Mouse (Mus musculus) T-helper 1 cell (primary cell): ENCODE measurements at regions not wholly inside any gene's neighbourhood (a gene's known extent, or its start where the extent isn't known, plus 50 kb on each side); places are given as distances from the start of the nearest gene placed in this dataset.

Experiments
- in situ Hi-C: fragments of 300-600 bp; cut with MboI, MseI; formaldehyde crosslinking; loops from one replicate; pipeline ENCODE4 v1.15.1; 2025; ENCODE audit warnings: high pct_unique_total_duplicates

- in situ Hi-C loops = no loop called here
Measured at GRCm38 (mm10) chr19:56177231-56177745, 109.6 kb upstream of the Habp2 start.

GRCm38 (mm10) chr19:56185756-56186155, 101.2 kb upstream of the Habp2 start:
- in situ Hi-C loops = no loop called here

- in situ Hi-C loops = no loop called here
Measured at GRCm38 (mm10) chr19:56189185-56189584, 97.8 kb upstream of the Habp2 start.

- in situ Hi-C loops = no loop called here
Measured at GRCm38 (mm10) chr19:56190222-56190621, 96.7 kb upstream of the Habp2 start.

GRCm38 (mm10) chr19:56198474-56199236, 88.3 kb upstream of the Habp2 start:
- in situ Hi-C loops = no loop called here

GRCm38 (mm10) chr19:56199401-56200150, 87.4 kb upstream of the Habp2 start:
- in situ Hi-C loops = no loop called here

- in situ Hi-C loops = no loop called here
Measured at GRCm38 (mm10) chr19:56201007-56201682, 85.8 kb upstream of the Habp2 start.

- in situ Hi-C loops = no loop called here
Measured at GRCm38 (mm10) chr19:56201738-56202480, 85.0 kb upstream of the Habp2 start.

- in situ Hi-C loops = no loop called here
Measured at GRCm38 (mm10) chr19:56202481-56203130, 84.3 kb upstream of the Habp2 start.

- in situ Hi-C loops = no loop called here
Measured at GRCm38 (mm10) chr19:56218536-56218935, 68.4 kb upstream of the Habp2 start.

GRCm38 (mm10) chr19:56220724-56221407, 66.1 kb upstream of the Habp2 start:
- in situ Hi-C loops = no loop called here

GRCm38 (mm10) chr19:56222496-56222895, 64.4 kb upstream of the Habp2 start:
- in situ Hi-C loops = no loop called here

GRCm38 (mm10) chr19:56225039-56225438, 61.9 kb upstream of the Habp2 start:
- in situ Hi-C loops = no loop called here

- in situ Hi-C loops = no loop called here
Measured at GRCm38 (mm10) chr19:56225518-56225917, 61.4 kb upstream of the Habp2 start.

- in situ Hi-C loops = no loop called here
Measured at GRCm38 (mm10) chr19:56228586-56228985, 58.4 kb upstream of the Habp2 start.

- in situ Hi-C loops = loop anchor here (10.0 kb wide), 1 partner anchor 527 kb away; no protein-coding TSS in a partner anchor
Measured at GRCm38 (mm10) chr19:56231430-56231829, 55.5 kb upstream of the Habp2 start.

GRCm38 (mm10) chr19:56231849-56232248, 55.1 kb upstream of the Habp2 start:
- in situ Hi-C loops = loop anchor here (10.0 kb wide), 1 partner anchor 527 kb away; no protein-coding TSS in a partner anchor

GRCm38 (mm10) chr19:56232269-56232668, 54.7 kb upstream of the Habp2 start:
- in situ Hi-C loops = loop anchor here (10.0 kb wide), 1 partner anchor 527 kb away; no protein-coding TSS in a partner anchor

GRCm38 (mm10) chr19:56232950-56233349, 54.0 kb upstream of the Habp2 start:
- in situ Hi-C loops = loop anchor here (10.0 kb wide), 1 partner anchor 528 kb away; no protein-coding TSS in a partner anchor

- in situ Hi-C loops = loop anchor here (10.0 kb wide), 1 partner anchor 530 kb away; no protein-coding TSS in a partner anchor
Measured at GRCm38 (mm10) chr19:56235040-56235439, 51.9 kb upstream of the Habp2 start.
